Mouse (Mus musculus) liver, postnatal 0 days (tissue): ENCODE measurements around the gene Exog.

Experiments
- CTCF ChIP-seq: sonication (generic); IDR thresholded peaks from 2 replicates; pipeline ENCODE4 v1.5.1; 2016; ENCODE audit warnings: antibody characterized with exemption, low read depth
- EP300 ChIP-seq: IDR thresholded peaks from 2 replicates; pipeline ENCODE4 v1.6.1; 2016; ENCODE audit warnings: antibody characterized with exemption, low read depth, mild to moderate bottlenecking

GRCm38 (mm10) chr9:119425976-119426415 lies 18.7 kb upstream of the Exog start:
- TF ChIP-seq EP300 = no peak
- TF ChIP-seq CTCF = no peak
